Mouse (Mus musculus) layer of hippocampus, postnatal 36 days (tissue): Measurements from ENCODE around the gene Map4k5. TPM values are rescaled to one million over a fixed set of nuclear protein-coding genes. Genes with fewer than 3 reads are reported as not detected.
A peak's percentile ranks its signal among the peaks of the same experiment; 100 is the strongest.

Source experiments
- DNase-seq, 2 experiments: peaks; one replicate each; pipeline ENCODE4 v3.0.0; 2022
- total RNA-seq, 2 experiments: library from RNA; stranded (reverse); gene quantifications; 2 replicates each; pipeline ENCODE4 v1.2.3; 2021

The Map4k5 gene
- total RNA-seq, 2 experiments from 2014 or later = 46.8 to 50.3 TPM

DNA sequence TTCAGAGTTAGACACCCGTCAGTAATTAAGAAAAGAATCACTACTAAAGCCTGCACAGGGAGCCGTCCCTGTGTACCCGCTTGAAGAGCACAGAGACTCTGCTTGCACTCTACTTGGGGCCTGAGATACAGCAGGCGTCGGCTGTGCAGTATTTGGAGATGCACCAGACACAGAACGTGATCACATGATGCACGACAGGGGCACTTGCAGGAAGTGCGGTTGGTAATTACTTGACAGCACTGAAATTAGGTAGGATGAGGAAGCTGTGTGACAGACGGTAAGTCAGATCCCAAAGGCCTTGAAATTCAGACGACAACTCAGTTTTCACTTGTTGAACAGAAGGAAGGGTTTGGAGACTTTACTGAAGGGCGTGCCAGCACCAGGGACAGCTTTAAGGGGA lies 54.6 kb downstream of the Map4k5 start:
- no peak for DNase-seq

DNA sequence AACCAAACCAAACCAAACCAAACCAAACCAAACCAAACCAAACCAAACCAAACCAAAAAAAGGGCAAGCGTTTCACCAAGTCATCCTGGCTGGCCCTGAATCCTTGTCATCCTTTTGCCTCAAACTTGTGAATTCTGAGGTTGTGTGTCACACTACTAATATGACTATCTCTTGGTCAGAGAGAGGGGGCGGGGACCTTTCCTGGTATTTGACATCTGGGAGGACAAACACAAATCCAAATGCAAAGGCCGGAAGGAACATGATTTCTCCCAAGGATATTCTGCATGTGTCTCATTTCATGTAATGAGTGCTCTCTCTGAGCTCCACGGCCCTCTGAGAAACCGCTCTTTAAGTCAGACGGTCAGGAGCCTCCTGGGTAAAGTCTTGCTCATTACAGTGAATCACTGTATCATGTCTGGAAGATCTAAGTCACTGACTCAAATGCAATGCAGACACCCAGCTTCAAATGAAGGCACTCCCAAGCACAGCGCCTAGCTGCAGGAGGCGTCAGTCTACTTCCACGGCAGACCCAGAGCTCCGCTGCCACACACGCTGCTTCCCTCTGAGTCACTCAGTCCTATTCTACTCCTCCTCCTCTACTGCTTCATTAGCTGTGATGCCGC lies 58.9 kb downstream of the Map4k5 start:
- no peak for DNase-seq

DNA sequence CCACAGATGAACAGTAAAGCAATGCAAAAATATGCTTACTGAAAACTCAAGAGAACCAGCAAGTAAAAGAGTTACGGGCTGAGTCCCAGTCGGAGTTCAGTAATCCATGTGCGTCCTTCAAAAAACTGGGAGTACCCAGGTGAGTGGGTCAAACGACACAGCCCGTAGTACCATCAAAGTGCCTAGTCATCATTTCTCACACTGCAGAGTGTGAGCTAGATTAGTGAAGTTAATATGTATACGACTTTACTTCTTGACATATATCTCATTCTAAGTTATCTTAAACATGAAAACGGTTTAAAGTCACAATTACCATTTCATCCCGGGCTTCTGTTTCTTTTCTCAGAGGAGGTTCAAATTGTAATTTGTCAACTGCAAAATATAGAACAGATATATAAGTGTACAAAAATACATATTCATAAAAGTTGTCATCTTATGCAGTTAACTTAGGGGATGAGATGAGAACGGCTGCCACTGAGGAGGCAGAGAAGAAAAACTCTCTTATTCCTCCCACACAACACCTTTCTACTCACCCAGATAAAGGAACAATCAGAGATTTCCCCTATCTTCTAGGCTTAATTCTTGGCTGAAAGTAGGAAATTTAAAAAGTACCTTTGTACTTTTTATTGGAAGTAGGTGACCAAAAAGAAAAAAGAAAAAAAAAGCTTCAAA lies 61.6 kb downstream of the Map4k5 start:
- DNase-seq = no peak

DNA sequence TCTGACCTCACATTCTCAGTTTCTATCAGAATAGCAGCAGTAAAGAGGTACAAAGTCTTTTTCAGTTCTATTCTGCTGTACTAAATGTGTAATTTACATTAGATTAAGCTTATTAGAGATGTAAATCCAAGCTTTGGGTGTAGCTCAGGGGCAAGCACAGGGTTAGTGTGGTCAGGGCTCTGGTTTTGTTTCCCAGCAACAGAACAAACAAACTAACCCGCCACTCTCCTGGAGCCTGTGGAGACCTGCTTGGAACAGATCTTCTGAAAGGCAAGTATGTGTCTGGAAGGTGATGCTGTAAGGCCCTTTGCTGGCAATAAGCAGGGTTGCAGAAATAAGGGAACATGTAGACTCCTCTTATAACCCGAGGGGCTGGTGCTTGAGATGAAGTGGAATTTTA lies 64.8 kb downstream of the Map4k5 start:
- no peak for DNase-seq

DNA sequence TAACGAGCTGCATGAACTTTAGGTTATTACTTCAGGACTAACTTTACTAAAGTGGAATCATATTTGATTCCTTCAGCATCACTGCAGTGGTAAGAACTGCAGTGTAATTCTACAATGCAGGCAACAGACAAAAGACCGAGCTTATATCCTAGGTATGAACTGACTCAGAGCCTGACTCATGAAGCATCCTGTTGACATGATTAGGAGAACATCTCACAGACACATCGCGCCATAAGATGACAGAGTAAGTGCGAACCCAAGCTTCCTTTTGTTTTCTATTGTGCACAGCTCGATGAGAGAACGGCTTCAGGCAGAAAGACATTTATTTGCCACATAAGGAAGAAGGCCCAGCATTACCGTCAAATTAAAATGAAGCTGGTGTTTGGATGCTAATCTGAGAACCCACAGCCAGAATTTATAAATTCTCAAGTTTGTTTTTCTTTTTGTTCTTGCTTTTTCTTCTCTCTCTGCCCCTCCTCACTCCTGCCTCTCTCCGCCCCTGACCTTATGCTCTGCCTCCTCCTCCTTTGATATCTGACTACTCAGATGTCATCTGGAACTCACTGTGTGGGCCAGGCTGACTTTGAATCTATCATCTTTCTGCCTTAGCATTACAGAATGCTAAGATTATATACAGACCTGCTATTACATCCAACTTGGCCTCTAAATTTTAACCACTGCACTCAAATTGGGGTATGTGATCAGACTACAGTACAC lies 68.0 kb downstream of the Map4k5 start:
- no peak for DNase-seq

DNA sequence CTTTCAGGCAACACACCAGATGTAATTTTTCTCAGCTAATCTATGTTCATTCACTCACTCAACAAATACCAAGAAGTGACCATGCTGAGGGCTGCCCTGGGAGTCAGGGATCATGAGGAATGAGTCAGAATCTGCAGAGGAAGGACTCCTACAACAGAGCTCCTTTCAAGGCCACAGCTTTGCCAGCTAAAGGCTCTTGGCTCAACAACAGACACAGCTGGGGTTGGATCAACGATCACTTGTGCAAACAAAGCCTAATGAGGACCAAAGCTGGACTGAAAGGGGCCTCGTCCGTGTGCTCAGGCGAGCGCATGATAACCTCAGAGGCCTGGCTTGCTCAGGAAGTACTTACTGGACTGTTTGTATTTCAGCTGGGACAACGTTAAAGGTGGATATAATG lies 78.7 kb downstream of the Map4k5 start:
- DNase-seq = no peak

DNA sequence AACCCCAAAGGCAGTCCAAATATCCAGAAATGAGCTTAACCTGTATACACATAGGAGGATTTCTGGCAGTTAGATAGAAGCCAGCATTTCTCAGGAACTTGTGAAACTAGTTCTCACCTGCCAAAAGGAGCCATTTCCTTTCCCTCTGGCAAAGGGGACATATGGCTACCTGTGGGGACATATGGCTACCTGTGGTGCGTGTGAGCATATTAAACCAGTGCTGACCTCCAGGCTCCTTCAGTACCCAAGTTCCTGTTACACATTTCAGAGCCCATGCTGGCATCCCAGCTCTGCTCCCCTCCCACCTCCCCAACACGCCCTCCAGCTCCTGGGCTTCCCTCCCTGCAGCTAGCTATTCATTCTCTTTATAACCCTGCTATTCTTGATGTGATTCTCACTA lies 79.4 kb downstream of the Map4k5 start:
- DNase-seq = no peak

DNA sequence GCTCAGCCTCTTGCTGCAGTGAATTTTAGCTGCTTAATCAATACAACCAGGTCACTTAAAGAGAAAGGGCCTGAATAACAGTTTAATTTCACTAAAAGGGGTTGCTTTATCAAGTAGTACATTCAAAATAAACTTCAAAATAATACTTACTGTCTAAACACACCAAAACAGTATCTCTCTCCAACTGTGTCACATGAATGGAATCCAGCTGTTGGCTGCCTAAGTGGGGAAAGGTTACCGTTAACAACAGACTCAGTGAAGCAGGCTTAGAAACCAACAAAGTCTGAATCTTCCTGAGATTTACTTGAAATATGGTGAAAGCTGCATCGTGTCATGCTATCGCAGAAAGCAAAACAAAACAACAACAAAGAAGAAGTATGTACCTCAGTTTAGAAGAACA lies 80.0 kb downstream of the Map4k5 start:
- DNase-seq = no peak

DNA sequence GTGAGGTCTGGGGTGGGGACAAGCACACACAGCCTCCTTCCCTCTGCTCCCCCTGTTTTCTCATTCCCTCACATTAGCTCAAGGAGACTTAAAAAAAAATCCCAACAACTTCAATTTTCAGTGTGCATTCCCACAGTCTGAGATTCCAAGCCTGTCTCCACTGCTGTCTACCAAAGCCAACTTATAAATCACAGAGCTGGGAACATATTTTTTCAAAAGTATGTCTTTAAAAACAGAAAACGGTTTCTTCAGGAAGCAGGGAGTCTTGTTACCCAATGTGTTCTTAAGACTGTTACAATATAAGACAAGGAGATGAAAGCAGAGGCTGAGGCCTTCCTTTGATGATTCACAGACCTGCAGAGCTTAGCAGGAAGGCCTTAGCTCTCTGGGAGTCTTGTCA lies 81.0 kb downstream of the Map4k5 start:
- no peak for DNase-seq

DNA sequence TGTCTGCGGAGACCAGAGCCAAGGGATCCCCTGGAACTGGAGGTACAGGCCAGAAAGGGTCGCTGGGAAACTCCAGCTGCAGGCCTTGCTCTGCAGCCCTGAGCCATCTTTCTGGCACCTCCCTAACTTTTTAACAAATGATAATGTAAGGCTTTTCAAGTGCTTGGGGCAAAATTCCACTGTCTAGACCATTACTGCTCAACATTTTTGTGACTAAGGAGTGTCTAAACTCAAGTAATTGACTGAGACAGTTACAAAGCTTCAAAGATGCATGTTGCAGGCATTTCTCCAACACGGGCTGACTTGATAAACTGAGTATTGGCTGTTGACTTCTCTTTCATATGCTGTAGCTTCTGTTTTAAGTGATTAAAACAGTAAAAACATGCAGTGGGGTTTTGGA lies 83.6 kb downstream of the Map4k5 start:
- DNase-seq = no peak

DNA sequence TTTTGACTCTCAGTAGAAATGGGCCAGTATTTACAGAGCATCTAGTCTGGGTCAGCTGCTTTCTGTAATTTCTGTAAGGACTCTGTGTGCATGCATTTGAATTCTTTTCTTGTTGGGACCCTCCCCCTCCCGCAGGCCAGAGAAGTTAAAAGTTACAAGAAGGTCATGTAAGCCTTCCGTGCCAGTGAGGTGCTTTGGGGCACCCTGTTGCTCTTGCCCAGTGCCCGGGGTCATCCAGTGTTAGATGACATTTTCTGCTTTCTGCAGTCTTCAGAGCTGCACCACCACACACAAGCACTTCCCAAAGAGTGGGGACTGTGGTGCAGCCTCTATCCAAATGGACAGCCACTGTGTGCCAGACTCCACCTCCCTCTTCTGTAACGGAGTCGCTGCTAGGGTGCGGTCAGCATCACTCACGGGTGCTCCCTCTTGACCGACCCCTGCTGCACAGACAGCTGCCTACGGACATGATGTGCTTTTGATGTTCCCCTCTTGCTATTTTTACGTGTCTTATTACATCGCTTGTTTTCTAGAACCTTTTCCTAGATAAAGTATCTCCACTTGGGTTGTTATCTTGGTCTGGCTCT lies 85.5 kb downstream of the Map4k5 start:
- no peak for DNase-seq

DNA sequence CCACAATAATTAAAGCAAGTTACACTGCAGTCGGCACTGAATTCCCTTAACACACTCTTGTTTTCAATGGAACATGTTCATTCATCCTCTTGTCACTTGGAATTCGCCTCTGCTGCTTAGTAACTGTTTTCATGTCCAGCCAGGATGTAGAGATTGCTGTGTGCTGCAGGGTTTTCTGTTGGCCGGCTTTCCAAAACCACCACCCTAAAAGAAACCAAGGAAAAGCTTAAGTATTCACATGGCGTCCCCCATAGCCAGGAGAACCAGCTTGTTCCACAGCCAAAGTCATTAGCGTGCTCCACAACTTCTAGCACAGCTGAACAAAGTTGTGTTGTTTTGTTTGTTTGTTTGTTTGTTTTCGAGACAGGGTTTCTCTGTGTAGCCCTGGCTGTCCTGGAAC lies 87.9 kb downstream of the Map4k5 start:
- DNase-seq = no peak

DNA sequence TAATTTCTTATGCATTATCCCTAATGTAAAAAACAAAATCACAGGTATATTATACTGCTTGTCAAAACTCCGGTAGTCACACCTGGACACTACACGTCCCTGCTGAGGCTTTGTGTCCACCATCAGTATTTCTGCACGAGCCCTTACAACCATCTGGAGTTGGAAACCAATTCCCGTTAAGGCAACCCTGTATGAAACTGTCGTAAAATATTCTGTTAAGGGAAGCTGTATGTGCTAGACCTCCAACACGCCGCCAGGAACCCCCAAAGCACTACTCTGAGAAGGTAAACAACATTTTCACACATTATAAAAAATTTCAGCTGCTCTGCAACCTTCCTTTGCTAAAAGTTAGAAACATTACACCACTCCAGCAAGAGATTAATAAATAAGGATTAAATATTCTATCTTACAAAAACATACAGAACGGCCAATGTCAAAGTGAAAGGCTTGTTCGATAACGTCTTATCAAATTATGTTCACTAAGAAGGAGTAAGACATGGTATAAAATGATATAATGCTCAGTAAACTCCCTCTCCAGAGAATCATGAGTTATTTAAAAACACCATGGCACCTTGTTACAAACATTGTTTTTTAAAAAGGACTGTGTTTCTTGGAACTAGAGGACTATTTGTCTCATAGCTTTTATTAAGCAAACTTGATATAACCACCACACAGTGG lies 88.5 kb downstream of the Map4k5 start:
- no peak for DNase-seq

DNA sequence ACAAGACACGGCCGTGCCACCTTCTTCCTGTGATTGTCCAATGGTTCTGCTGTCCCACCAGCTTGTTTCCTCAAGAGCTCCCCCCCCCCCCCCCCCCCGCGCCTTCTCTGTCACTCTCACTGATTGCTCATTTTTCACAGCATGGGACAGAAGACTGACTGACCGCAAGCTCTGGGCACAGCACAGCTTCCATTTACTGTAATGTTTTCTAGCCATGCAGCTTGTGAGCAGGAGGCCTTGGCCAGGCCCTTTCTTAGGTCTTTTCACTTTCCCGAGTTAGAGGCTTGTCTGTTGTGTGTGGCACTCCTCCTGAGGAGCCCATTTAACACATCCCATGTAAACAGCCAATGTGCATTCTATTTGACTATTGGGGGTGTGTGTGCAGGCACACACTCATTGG lies 89.8 kb downstream of the Map4k5 start:
- DNase-seq = no peak

DNA sequence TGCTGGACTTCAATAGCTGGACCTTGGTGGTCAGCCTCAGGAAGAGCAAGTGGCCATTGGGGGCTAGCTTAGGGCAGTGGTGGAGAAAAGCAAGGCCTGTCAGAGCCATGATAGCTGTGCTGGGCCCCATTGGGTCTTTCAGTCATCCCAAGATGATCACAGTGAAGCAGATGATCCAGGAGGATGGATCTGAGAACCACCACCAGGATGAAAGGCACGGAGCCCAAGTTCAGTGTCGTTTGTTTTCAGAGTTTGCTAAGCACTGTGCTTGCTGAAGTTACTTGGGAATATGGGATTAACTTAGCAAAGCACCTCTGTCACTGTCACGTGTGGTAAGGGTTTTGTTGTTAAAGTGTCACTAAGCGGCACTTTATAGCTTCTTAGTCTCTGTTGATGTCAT lies 92.4 kb downstream of the Map4k5 start:
- no peak for DNase-seq

DNA sequence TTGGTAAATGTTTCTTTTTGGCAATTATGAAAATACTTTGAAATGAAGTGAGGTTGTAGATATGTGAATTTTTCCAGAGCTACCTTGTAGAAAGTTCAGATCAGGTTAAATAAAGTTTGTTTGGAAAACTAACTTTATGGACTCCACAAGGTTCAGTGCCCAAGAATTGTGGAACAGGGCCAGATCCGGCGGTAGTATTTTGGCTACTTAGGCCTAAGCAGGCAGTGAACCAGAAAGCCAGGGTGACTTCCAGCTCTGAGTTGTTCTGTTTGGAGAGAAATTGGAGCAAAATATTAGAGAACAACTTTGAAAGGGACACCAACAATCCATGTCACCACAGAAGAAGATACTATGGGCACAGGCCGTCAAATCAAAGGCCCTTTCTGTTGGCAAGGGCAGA lies 96.7 kb downstream of the Map4k5 start:
- DNase-seq = no peak

DNA sequence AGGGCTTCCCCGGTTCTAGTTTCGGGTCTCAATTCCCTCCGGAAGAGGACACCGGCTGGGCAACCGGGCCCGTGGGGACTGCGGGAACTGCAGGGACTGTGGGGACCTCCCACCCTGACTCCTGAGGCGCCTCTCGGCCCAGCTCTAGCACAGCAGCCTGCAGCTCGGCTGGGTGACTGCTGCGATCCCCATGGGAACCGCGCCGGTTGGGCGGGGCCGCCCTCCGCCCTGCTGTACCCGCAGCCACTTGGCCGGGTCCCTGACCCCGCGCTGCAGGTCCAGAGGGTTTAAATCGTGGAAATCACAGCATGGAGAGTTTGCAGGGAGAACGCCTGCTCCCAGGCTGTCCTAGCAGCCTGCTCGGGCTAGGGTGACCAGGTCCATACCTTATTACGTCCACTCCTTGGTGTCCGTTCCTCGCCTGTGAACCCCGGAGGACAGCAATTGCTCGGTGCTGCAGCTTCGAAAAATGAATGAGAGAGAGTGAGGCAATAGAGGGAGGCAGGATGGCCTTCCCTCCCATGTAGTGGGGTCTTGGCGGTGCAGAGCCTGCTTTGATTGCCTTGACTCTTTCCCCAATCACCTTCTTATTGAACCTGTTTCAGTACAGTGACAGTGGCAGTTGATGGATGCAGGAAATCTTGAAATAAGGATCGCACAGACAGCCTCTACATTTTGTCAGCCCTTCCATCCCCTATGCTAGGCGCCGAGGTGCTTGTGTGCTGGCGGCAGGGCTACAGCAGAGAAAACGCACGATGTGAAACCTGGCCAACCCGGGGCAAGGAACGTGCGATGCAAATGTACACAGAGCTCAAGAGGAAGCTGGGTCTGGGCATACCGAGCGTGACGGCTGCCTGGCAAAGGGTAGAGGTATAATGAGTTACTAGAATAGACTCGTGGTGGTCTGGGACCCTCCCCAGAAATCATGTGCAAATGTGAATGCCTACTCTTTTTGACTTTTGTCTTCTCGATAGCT lies 102.2 kb downstream of the Map4k5 start, which contains the start of gene Cdkl1:
TSS of gene Cdkl1 (minus strand) at position 738 of the 976 bp plus-strand sequence.
- DNase-seq = peak; percentile 74 to 75

DNA sequence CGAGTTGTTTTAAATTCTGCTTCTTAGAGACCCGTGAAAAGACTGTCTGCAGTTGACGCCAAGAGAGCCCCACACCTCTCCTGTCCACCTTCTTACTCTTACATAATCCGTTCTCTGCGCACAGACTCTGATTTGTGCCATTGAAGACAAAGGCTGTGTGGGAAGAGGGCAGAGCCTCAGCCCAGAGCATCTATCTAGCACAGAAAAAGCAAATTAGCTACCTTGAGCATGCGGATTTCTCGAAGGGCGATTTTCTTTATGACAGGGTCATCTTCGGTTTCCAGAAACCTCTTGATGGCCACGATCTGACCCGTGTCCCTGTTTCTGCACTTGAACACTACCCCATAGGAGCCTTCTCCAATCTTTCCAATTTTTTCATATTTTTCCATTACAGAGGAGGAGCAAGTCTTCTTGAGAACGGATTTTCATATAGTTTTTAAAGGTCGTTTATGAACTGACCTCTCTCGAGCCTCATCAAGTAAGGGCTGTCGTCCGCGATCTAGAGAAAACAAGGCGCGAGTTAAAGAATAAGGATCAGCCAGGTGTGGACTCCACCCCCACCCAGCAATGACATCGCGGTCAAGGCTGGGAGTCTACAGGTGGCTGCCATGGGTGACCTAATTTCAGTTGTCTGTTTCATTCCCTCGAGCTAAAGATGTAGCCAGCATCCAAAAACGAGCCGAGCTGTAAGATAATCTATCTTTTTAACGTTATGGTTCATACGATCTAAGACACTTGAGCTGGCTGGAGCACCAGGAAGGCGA lies 103.1 kb downstream of the Map4k5 start:
- peak in 1 of 2 experiments; percentile 14 for DNase-seq

DNA sequence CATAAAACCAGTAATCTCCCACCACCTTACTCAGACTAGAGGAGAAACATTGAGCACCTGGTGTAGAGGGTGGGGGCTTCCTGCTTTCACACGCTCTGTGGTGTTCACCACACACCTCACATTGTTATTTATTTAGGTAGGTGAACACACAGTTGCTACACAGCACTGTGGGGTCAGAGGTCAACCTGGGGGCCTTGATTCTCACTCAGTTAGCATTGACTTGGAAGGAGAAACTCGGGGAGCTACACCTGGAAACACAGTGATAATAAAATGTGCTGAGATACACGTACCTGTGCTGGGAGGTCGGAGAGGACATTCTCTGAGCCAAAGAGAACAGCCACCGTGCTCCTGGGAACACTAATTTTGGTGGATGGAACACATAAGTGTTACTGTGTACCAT lies 104.6 kb downstream of the Map4k5 start:
- no peak for DNase-seq

DNA sequence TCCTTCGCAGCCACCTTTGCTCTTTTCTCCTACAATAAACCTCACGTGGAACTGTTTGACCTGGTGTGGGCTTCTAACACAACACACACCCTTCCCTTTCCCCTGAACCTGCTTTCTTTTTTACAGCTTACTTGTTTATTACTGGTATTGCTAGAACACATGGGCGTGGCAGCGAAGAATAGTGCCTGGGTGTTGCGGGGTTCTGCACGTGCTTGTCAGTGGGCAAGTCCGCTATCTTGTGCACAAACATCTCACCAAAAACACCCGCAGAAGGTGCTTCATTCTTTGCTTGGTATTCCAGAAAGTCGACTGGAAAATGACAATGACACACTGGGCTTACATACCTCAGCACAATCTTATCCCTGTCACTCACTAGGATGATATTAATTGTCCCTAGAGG lies 107.5 kb downstream of the Map4k5 start:
- no peak for DNase-seq
